Mouse (Mus musculus) intestine, postnatal 0 days (tissue): ENCODE data around the gene Mepe. TPM values are rescaled to one million over a fixed set of nuclear protein-coding genes. Genes with fewer than 3 reads are reported as not detected.

Experiments used
- ATAC-seq: fragments of 200-750 bp; cut with Nextera tagmentation; 2 replicates; pipeline ENCODE4 v1.8.0; 2017; ENCODE audit warnings: mild to moderate bottlenecking, moderate TSS enrichment, moderate library complexity
- H3K27ac ChIP-seq: fragments of 300-500 bp; sonication (generic); 2 replicates; pipeline ENCODE4 v1.5.1; 2014; ENCODE audit warnings: mild to moderate bottlenecking, low read depth, low read length, moderate library complexity
- H3K27me3 ChIP-seq: fragments of 300-500 bp; sonication (generic); replicated peaks from 2 replicates; pipeline ENCODE4 v1.6.1; 2014; ENCODE audit warnings: low read length, mixed read lengths; ENCODE audit not compliant: control insufficient read depth, insufficient read depth
- H3K36me3 ChIP-seq: fragments of 300-500 bp; sonication (generic); 2 replicates; pipeline ENCODE4 v1.6.1; 2014; ENCODE audit warnings: mild to moderate bottlenecking, moderate library complexity; ENCODE audit not compliant: control insufficient read depth, insufficient read depth
- H3K4me1 ChIP-seq: fragments of 300-500 bp; sonication (generic); replicated peaks from 2 replicates; pipeline ENCODE4 v1.6.1; 2014; ENCODE audit warnings: antibody characterized with exemption, low read length, mixed read lengths; ENCODE audit not compliant: control insufficient read depth, insufficient read depth
- H3K4me2 ChIP-seq: fragments of 300-500 bp; sonication (generic); replicated peaks from 2 replicates; pipeline ENCODE4 v1.6.1; 2014; ENCODE audit warnings: low read depth, mild to moderate bottlenecking, moderate library complexity
- H3K4me3 ChIP-seq: fragments of 300-500 bp; sonication (generic); 2 replicates; pipeline ENCODE4 v1.5.1; 2014; ENCODE audit warnings: low read depth, low read length
- H3K9ac ChIP-seq: fragments of 300-500 bp; sonication (generic); 2 replicates; pipeline ENCODE4 v1.6.1; 2014; ENCODE audit warnings: mild to moderate bottlenecking, low read depth, low read length
- H3K9me3 ChIP-seq: fragments of 300-500 bp; sonication (generic); 2 replicates; pipeline ENCODE4 v1.6.1; 2016; ENCODE audit warnings: mixed run types; ENCODE audit not compliant: control insufficient read depth
- CTCF ChIP-seq: sonication (generic); IDR thresholded peaks from 2 replicates; pipeline ENCODE4 v1.5.1; 2016; ENCODE audit warnings: low read depth, mild to moderate bottlenecking, control low read depth, antibody characterized with exemption, moderate library complexity
- WGBS: fragments of 180-500 bp; shearing (Covaris S2); extraction: QIAGEN DNeasy Blood & Tissue Kit; methylation state at CpG from one replicate; pipeline ENCODE4 v1.1.7; 2014; 5-methylcytosine and 5-hydroxymethylcytosine counted together
- polyA plus RNA-seq: library from polyadenylated mRNA; unstranded; fragments of >200 nt; fragmentation: Nextera tagmentation; extraction: Ambion mirVana; gene quantifications from 2 replicates; pipeline ENCODE4 v1.2.1, GENCODE M21; 2015

Mepe gene
- polyA plus RNA-seq, 1 experiment from 2014 or later: not detected

DNA sequence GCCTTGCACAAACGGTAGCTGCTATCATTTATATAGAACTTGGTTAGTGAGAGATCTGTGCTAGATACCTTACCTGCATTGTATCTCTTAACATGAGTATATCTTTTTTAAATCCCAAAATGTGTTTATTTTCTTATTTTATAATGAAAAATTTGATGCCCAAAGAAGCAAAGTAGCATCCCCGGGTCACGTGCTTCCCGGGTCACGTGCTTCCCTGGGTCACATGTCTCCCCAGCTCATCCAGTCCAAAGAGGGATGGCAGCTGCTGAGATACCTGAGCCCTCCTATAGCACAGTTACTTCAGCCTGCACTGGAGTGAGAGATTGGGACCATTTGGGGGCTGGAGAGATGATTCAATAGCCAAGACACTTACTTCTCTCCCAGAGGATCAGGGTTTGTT is 10.8 kb downstream of the Mepe start:
- H3K4me1 ChIP-seq: no peaks in the 10 kb centered on the region
- ATAC-seq: no peak

DNA sequence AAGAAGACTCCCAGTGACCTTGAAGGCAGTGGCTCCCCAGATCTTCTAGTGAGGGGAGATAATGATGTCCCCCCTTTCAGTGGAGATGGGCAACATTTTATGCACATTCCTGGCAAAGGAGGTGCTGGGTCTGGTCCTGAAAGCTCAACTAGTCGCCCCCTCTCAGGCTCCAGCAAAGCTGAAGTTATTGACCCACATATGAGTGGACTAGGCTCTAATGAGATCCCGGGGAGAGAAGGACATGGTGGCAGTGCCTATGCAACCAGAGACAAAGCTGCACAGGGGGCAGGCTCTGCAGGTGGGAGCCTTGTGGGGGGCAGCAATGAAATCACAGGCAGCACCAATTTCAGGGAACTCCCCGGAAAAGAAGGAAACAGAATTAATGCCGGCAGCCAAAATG is 12.4 kb downstream of the Mepe start:
- Histone ChIP-seq H3K4me3 (no peak overlapping the region), H3K27ac (no peak overlapping the region), H3K4me1 (no peaks in the 10 kb centered on the region), H3K9me3 (no peaks in the 10 kb centered on the region), H3K4me2 (no peak overlapping the region), H3K36me3 (no peaks in the 10 kb centered on the region), H3K27me3 (0 out of 2 replicates have a peak, but pooled peaks cover 3% of the 10 kb centered on the region), H3K9ac (no peak overlapping the region)
- WGBS: 83% methylated on average over 4 of the region's 4 CpGs
- no peak for ATAC-seq
- no peak for TF ChIP-seq CTCF

More for the DNA sequence above, 10.8 kb downstream of the Mepe start:
- Histone ChIP-seq H3K27me3 (0 out of 2 replicates have a peak, but pooled peaks cover 3% of the 10 kb centered on the region), H3K4me3 (no peak overlapping the region), H3K9me3 (no peaks in the 10 kb centered on the region), H3K9ac (no peak overlapping the region), H3K36me3 (no peaks in the 10 kb centered on the region), H3K4me2 (no peak overlapping the region), H3K27ac (no peak overlapping the region)
- TF ChIP-seq CTCF: no peak
- 81% methylated on average over 5 of the region's 5 CpGs for WGBS

DNA sequence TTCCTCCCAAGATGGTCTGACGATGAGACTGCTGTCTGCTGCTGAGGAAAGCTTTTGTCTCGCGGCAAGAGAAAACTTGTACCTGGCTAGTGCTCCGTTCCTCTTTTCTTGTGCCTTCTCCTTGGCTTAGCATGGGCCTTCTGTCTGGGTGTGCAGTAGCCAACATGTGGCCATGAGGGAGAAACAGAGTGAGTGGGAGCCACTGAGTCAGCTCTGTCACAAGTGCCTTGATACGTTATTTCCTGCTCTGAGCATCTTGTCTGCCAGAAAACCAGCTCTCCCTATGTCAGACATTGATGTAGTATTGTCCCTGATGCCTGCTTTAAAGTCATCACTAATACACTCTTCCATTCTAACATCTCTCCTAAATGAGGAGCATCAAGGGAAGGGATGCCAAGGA is 13.9 kb downstream of the Mepe start:
- no peak for TF ChIP-seq CTCF
- H3K27ac ChIP-seq: no peak overlapping the region
- no peaks in the 10 kb centered on the region for H3K36me3 ChIP-seq
- no peaks in the 10 kb centered on the region for H3K4me1 ChIP-seq
- ATAC-seq: no peak
- no peaks in the 10 kb centered on the region for H3K9me3 ChIP-seq
- no peak overlapping the region for H3K9ac ChIP-seq
- H3K27me3 ChIP-seq: 0 out of 2 replicates have a peak, but pooled peaks cover 3% of the 10 kb centered on the region
- 84% methylated on average over 5 of the region's 5 CpGs for WGBS
- no peak overlapping the region for H3K4me3 ChIP-seq
- no peak overlapping the region for H3K4me2 ChIP-seq

DNA sequence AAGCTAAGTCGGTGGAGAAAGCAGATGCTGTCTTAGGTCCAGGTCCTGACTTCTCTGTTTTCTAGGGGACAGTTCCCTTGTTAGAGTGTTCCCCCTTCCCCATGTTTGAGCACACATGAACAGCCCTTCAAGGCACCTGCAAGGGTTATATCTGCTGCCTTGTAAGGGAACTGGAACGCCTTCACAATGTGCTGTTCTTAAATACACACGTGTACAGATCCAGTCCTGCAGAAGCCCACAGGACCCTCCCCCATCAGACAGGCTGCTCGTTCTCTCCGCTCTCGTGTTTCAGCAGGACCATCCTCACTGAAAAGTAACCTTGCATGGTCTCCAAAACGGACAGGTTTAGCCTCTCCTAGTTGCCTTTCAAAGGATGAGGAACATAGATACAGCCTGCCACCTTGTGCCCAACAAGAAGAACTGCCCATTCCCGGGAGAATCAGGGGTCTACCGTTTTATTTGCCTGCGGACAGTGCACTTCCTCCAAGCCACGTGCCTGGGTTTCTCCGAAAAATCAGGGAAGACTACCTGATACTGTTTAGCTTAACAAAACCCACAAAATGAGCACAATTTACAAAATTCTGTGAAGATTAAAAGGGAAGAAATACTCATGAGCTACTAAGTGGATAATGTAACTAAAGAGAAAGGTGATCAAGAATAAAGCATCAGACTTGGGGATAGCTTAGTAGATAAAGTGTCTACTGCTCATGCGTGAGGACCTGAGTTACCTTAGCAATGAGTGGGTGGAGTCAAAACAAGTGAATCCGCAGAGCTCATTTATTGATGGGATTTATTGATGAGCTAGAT is 14.8 kb downstream of the Mepe start:
- H3K9me3 ChIP-seq: no peaks in the 10 kb centered on the region
- no peak overlapping the region for H3K27ac ChIP-seq
- H3K4me2 ChIP-seq: no peak overlapping the region
- ATAC-seq: no peak
- TF ChIP-seq CTCF: peak; percentile 82
- H3K9ac ChIP-seq: no peak overlapping the region
- no peaks in the 10 kb centered on the region for H3K36me3 ChIP-seq
- 17% methylated on average over 14 of the region's 14 CpGs for WGBS
- 0 out of 2 replicates have a peak, but pooled peaks cover 3% of the 10 kb centered on the region for H3K27me3 ChIP-seq
- H3K4me3 ChIP-seq: no peak overlapping the region
- H3K4me1 ChIP-seq: no peaks in the 10 kb centered on the region

DNA sequence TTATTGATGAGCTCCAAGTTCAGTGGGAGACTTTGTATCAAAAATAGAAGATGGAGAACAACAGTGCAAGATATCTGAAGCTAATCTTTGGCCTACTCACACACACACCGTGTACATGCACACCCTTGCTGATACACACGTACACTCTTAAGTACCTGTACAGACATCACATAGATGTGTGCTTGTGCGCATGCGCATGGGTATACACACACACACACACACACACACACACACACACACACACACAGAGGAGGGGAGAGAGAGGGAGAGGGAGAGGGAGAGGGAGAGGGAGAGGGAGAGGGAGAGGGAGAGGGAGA is 15.3 kb downstream of the Mepe start:
- WGBS: 83% methylated on average over 4 of the region's 4 CpGs

DNA sequence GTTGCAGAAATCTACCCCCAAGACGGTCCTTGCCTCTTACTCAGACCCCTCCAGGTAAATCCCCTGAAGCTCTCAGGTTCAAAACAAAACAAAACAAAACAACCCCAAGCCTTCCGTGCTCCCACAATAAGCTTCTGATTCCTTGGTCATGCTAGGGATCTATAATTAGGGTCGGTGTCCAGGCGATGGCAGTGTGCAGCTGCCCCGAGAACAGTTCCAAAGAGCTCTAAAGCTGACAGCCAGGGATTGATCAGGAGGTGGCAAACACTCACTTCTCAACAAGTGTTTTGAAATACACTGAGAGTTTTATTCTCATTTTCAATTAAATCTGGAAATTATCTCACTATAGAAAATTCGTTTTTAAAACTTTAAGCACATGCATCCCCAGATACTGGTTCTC is 17.8 kb downstream of the Mepe start:
- TF ChIP-seq CTCF: peak; percentile 53
- H3K4me3 ChIP-seq: no peak overlapping the region
- H3K4me1 ChIP-seq: no peaks in the 10 kb centered on the region
- WGBS: 45% methylated on average over 6 of the region's 6 CpGs
- H3K9me3 ChIP-seq: no peaks in the 10 kb centered on the region
- H3K27ac ChIP-seq: no peak overlapping the region
- H3K4me2 ChIP-seq: no peak overlapping the region
- no peaks in the 10 kb centered on the region for H3K27me3 ChIP-seq
- ATAC-seq: no peak
- no peak overlapping the region for H3K9ac ChIP-seq
- H3K36me3 ChIP-seq: no peaks in the 10 kb centered on the region

More for the DNA sequence above, 15.3 kb downstream of the Mepe start:
- no peak overlapping the region for H3K9ac ChIP-seq
- H3K27me3 ChIP-seq: 0 out of 2 replicates have a peak, but pooled peaks cover 3% of the 10 kb centered on the region
- no peak for TF ChIP-seq CTCF
- no peak for ATAC-seq
- no peaks in the 10 kb centered on the region for H3K4me1 ChIP-seq
- H3K27ac ChIP-seq: no peak overlapping the region
- no peak overlapping the region for H3K4me3 ChIP-seq
- no peaks in the 10 kb centered on the region for H3K36me3 ChIP-seq
- H3K4me2 ChIP-seq: no peak overlapping the region
- no peaks in the 10 kb centered on the region for H3K9me3 ChIP-seq
